Mouse (Mus musculus) limb, embryonic 13.5 days (tissue): ENCODE results near the gene Cd180. TPM values are rescaled to one million over a fixed set of nuclear protein-coding genes. Genes with fewer than 3 reads are reported as not detected.

Experiments used
- ATAC-seq: fragments of 200-750 bp; cut with Nextera tagmentation; 2 replicates; pipeline ENCODE4 v1.8.0; 2017; ENCODE audit warnings: low read depth, moderate number of reproducible peaks, moderate TSS enrichment; ENCODE audit not compliant: low FRiP score
- H3K27ac ChIP-seq: fragments of 300-500 bp; sonication (generic); 2 replicates; pipeline ENCODE4 v1.5.1; 2015; ENCODE audit warnings: inconsistent platforms, mild to moderate bottlenecking, moderate library complexity
- H3K27me3 ChIP-seq: fragments of 300-500 bp; sonication (generic); 2 replicates; pipeline ENCODE4 v1.6.1; 2015; ENCODE audit warnings: mild to moderate bottlenecking, inconsistent platforms
- H3K36me3 ChIP-seq: fragments of 300-500 bp; sonication (generic); 2 replicates; pipeline ENCODE4 v1.6.1; 2015; ENCODE audit warnings: inconsistent platforms, mild to moderate bottlenecking, moderate library complexity
- H3K4me1 ChIP-seq: fragments of 300-500 bp; sonication (generic); 2 replicates; pipeline ENCODE4 v1.6.1; 2015; ENCODE audit warnings: inconsistent platforms
- H3K4me2 ChIP-seq: fragments of 300-500 bp; sonication (generic); replicated peaks from 2 replicates; pipeline ENCODE4 v1.6.1; 2015; ENCODE audit warnings: inconsistent platforms, mild to moderate bottlenecking, moderate library complexity
- H3K4me3 ChIP-seq: fragments of 300-500 bp; sonication (generic); 2 replicates; pipeline ENCODE4 v1.5.1; 2015; ENCODE audit warnings: moderate library complexity, mild to moderate bottlenecking, inconsistent platforms
- H3K9ac ChIP-seq: fragments of 300-500 bp; sonication (generic); 2 replicates; pipeline ENCODE4 v1.6.1; 2015; ENCODE audit warnings: mild to moderate bottlenecking, inconsistent platforms
- H3K9me3 ChIP-seq: fragments of 300-500 bp; sonication (generic); 2 replicates; pipeline ENCODE4 v1.6.1; 2016; ENCODE audit warnings: inconsistent platforms
- WGBS: fragments of 180-500 bp; shearing (Covaris S2); methylation state at CpG from one replicate; pipeline ENCODE4 v1.1.7; 2015; 5-methylcytosine and 5-hydroxymethylcytosine counted together
- polyA plus RNA-seq: library from polyadenylated mRNA; unstranded; fragments of >200 nt; fragmentation: Nextera tagmentation; extraction: Ambion mirVana; gene quantifications from 2 replicates; pipeline ENCODE4 v1.2.1, GENCODE M21; 2015

Cd180 gene
- polyA plus RNA-seq, 1 experiment from 2014 or later = 0.64 TPM

DNA sequence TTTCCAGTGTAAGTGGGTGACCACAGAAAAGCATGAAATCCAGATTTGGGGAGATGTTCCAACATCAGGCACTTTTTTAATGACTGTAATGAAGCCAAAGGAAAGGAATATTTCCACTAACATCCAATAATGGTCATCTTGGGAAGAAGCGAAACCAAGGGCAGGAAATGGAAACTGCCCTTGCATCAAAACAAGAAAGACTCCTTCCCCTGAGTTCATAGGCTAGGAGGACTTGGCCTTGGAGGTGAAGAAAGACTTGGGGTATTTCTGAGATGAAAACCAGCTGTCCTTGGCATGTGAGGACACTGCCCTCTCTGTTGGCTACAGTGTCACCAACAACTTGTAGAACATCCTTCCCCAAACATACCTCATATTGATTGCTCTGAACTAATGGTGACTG, 5.2 kb upstream of the Cd180 start:
- 88% methylated on average over 1 of the region's 1 CpGs for WGBS
- H3K4me2 ChIP-seq = no peak overlapping the region

DNA sequence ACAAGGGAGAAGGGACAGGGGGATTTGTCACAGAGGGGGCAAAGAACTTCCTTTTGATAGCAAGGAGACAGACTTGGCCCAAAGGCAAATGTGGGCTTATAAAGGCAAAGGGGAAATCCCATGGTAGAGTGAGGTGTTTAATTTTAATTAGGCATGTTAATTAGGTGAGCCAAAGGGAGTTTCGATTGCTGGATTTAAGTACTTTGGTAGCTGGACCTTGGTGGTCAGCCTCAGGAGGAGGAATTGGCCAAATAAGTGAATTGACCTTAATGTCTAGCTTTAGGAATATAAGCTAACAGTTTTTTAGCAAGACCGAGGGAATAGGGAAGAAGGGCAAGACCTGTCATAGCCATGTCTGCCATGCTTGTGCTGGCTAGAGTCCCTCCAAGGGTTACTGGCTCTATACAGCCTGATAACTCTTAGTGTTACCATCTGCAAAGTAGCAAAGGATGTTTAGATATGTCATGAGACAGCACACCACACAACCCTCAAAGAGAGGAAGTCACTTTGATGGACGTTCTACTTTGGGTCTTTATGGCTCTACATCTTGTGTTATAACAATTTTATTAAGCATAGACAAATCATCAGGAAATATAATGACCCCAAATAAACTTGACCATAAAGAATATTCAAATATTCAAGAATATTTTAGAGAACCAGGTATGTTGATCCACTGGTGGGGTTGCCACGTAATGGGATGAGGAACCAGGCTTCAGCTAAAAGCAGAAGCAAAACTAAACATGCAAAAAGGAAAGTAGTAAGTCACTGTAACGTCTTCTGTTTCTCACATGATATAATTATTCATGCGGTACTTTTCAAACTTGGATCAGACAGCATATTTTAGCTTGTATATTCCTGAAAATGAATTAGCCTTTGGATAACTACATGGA, 3.9 kb upstream of the Cd180 start:
- Histone ChIP-seq H3K4me3 (no peak overlapping the region), H3K36me3 (no peaks in the 10 kb centered on the region), H3K9ac (no peak overlapping the region), H3K4me2 (no peak overlapping the region), H3K27ac (no peak overlapping the region), H3K4me1 (no peaks in the 10 kb centered on the region), H3K9me3 (no peaks in the 10 kb centered on the region), H3K27me3 (no peaks in the 10 kb centered on the region)
- WGBS = 79% methylated on average over 6 of the region's 6 CpGs
- no peak for ATAC-seq

More for the DNA sequence above, 5.2 kb upstream of the Cd180 start:
- H3K4me1 ChIP-seq = no peaks in the 10 kb centered on the region
- no peaks in the 10 kb centered on the region for H3K27me3 ChIP-seq
- ATAC-seq = no peak
- H3K27ac ChIP-seq = no peak overlapping the region
- H3K9me3 ChIP-seq = no peaks in the 10 kb centered on the region
- H3K36me3 ChIP-seq = no peaks in the 10 kb centered on the region
- no peak overlapping the region for H3K9ac ChIP-seq
- no peak overlapping the region for H3K4me3 ChIP-seq

DNA sequence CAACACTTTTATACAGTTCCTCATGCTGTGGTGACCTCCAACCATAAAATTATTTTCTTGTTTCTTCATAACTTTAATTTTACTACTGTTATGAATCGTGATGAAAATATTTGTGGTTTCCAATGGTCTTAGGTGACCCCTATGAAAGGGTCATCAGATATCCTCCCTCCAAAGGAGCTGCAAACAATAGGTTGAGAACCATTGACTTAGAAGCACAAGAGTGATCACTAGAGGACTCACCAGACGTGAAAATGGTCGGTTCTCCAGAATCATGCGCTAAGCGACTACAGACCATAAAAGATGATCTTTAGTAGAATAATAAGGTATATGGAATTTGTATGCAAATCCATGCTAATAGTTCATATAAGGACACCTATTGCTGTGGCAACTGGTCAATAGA, 3.2 kb upstream of the Cd180 start:
- Histone ChIP-seq H3K27ac (no peak overlapping the region), H3K4me3 (no peak overlapping the region), H3K36me3 (no peaks in the 10 kb centered on the region), H3K4me2 (no peak overlapping the region), H3K9me3 (no peaks in the 10 kb centered on the region), H3K4me1 (no peaks in the 10 kb centered on the region), H3K27me3 (no peaks in the 10 kb centered on the region), H3K9ac (no peak overlapping the region)
- ATAC-seq = no peak
- 83% methylated on average over 5 of the region's 5 CpGs for WGBS

DNA sequence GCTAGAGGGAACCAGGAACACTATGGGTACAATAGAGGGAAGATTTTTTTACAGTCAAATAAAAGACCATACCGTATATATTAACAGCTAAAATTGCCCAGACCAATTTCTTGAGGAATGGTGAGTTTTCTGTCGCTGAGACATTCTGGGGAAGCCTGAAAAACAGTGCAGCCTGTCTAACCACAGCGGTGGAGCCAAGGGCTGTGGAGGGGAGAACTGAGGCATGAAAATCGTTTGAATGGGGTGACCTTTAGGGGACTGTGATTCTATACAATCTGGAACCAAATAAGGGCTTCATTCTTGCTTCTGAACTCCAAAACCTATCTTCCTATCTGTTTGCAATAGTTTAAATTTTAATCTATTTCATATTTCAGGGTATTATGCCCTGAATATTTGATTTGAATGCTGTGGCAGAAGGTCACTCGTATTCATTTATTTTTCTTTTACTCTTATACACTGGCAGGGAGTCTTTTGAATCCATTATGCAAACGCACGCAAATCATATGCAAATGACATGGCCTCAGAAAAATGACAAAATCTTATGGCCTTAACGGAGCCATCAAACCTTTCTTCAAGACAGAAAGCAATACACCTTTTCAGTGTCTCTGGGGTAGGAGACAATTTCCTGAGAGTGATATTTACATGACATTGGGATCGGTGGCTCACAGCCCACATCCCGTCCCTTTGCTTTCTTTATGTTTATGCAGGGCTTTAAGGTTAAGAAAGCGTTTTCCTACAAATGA, 1.8 kb upstream of the Cd180 start:
- H3K4me2 ChIP-seq = no peak overlapping the region
- no peaks in the 10 kb centered on the region for H3K36me3 ChIP-seq
- WGBS = 76% methylated on average over 11 of the region's 11 CpGs
- no peak for ATAC-seq
- no peak overlapping the region for H3K27ac ChIP-seq
- H3K4me1 ChIP-seq = no peaks in the 10 kb centered on the region
- H3K4me3 ChIP-seq = no peak overlapping the region
- H3K27me3 ChIP-seq = no peaks in the 10 kb centered on the region
- H3K9me3 ChIP-seq = no peaks in the 10 kb centered on the region
- H3K9ac ChIP-seq = no peak overlapping the region

DNA sequence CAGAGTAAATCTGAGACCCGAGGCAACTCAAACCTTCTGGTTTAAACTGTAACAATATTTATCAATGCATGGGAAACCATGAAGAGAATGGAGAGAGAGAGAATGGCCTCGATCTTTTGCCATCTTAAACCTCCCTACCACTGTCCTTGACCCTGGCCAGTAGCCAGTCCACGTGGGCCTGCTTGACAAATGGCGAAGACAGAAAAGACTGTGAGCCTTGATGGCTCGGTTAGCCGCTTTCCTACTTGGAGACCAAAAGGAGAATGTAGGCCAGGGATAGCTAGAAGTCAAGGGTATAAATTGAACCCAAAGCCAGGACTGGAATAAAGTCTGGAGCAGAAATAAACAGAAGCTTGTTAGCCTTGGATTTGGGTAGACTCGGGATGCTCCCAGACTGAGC, 796 bp downstream of the Cd180 start:
- H3K9me3 ChIP-seq = no peaks in the 10 kb centered on the region
- H3K27me3 ChIP-seq = no peaks in the 10 kb centered on the region
- H3K27ac ChIP-seq = no peak overlapping the region
- no peak overlapping the region for H3K4me2 ChIP-seq
- WGBS = 93% methylated on average over 7 of the region's 7 CpGs
- H3K9ac ChIP-seq = no peak overlapping the region
- H3K36me3 ChIP-seq = no peaks in the 10 kb centered on the region
- H3K4me3 ChIP-seq = no peak overlapping the region
- peaks cover 12% of the 10 kb centered on the region for H3K4me1 ChIP-seq
- ATAC-seq = no peak

DNA sequence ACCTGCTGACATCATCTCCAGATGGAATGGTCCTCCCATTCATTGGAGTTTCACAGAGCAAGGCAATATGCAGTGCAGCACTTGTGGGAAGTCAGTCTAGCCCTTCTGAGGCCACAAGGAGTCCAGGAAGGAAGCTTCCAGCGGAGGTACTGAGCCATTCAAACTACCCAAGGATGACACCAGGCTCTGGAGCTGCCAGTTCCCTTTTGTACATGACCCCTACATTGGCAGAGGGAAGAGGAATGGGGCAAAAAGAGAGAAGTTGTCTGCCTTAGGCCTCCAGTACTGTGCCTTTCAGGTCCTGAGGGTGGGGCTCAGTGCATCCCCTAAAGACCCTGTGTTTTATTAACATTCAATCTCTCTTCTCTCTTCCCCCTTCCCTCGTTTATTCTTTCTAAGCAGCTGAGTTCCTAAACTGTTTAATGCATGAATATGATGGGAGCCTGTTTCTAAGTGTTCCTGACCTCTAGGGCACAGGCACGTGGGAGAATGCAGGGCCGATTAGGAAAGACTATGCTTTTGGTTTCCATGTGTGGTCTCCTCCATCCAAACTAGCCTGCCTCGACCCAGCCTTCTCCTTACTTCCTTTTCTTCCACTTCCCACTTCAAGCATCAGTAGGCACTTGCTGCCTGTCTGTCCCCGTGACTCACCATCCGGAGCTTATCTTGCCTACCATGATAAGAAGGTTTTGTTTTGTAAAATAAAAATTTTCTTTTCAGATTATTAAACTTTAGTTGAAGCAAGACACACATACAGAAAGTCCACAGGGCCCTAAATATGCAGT, 2.0 kb downstream of the Cd180 start:
- H3K4me1 ChIP-seq = peaks cover 12% of the 10 kb centered on the region
- no peaks in the 10 kb centered on the region for H3K27me3 ChIP-seq
- ATAC-seq = no peak
- 73% methylated on average over 7 of the region's 7 CpGs for WGBS
- H3K9me3 ChIP-seq = no peaks in the 10 kb centered on the region
- no peak overlapping the region for H3K9ac ChIP-seq
- no peak overlapping the region for H3K27ac ChIP-seq
- H3K4me3 ChIP-seq = no peak overlapping the region
- H3K4me2 ChIP-seq = no peak overlapping the region
- no peaks in the 10 kb centered on the region for H3K36me3 ChIP-seq

DNA sequence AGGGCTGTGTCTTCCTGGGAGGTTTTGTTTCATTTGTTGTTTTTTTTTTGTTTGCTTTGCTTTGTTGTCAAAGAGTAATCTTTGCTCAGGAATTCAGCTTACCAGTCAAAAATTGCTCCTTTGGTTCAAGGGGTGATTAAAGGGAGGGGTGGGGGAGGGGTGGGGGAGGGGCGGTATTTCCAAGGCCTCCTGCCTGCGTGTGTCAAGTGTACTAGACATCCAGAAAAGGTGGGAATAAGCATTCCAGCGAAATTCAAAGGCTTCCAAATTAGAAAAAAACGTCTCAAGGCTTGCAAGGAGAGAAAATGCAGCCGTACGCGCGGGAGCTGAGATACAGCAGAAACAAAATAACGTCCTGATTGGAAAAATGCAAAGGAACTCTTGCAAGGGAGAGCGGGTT, 5.0 kb downstream of the Cd180 start:
- Histone ChIP-seq H3K9ac (no peak overlapping the region; the same call in 1 of the 2 replicates), H3K36me3 (no peaks in the 10 kb centered on the region), H3K4me1 (peaks cover 12% of the 10 kb centered on the region), H3K27ac (no peak overlapping the region), H3K27me3 (no peaks in the 10 kb centered on the region), H3K4me2 (peak overlapping the region; percentile 48), H3K9me3 (no peaks in the 10 kb centered on the region), H3K4me3 (no peak overlapping the region)
- ATAC-seq = no peak
- WGBS = 38% methylated on average over 10 of the region's 10 CpGs

DNA sequence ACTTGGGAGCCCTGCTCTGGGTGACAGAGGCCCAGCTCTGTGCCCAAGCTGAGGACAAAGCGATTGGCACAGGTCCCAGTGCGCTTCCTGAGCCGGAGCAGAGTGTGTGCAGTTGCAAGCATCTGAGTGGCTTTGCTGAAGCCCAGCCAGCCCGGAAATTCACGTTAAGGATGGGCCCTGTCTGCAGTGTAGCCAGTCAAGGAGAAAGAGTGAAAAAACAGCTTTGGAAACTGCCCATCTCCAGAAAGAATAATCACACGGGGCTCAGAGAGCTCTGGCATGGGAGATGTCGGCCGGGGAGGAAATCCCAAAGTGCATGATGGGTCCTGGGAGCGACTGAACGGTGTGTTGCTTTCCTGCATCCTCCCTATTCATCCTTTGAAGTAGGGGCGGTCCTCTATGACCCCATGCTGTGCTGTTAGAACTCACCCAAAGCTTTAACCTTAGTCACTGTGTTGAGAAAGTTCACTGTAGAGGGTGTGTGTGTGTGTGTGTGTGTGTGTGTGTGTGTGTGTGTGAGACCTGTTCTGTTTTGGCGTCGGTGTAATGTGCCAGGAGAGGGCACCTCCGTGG, 5.5 kb downstream of the Cd180 start:
- no peak overlapping the region for H3K4me3 ChIP-seq
- no peaks in the 10 kb centered on the region for H3K27me3 ChIP-seq
- ATAC-seq = no peak; the same call in 1 of the 2 replicates
- no peaks in the 10 kb centered on the region for H3K36me3 ChIP-seq
- no peaks in the 10 kb centered on the region for H3K9me3 ChIP-seq
- peaks cover 12% of the 10 kb centered on the region for H3K4me1 ChIP-seq
- no peak overlapping the region; the same call in 1 of the 2 replicates for H3K27ac ChIP-seq
- H3K9ac ChIP-seq = no peak overlapping the region; the same call in 1 of the 2 replicates
- peak overlapping the region; percentile 48 for H3K4me2 ChIP-seq
- 49% methylated on average over 14 of the region's 14 CpGs for WGBS

DNA sequence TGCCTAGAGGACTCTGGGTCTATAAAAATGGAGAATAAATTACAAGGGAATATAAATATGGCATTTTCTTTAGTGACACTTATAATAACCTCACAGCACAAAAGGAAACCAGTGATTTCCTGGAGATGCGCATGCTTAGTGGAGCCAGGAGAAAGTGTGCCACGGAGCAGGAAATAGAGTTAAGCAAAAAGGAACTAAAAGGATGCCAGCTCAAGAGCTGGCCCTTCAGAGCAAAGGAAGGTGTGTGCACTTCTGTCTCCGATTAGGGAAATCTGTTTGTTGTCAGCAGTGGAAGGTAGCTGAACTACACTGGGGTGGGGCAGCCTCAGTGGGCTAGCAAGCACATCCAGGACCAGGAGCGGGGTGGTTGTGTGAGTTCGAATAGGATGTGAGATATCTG, 6.8 kb downstream of the Cd180 start:
- Histone ChIP-seq H3K4me3 (no peak overlapping the region), H3K36me3 (no peaks in the 10 kb centered on the region), H3K27ac (no peak overlapping the region), H3K9ac (no peak overlapping the region), H3K4me1 (peaks cover 12% of the 10 kb centered on the region), H3K9me3 (no peaks in the 10 kb centered on the region), H3K4me2 (no peak overlapping the region), H3K27me3 (no peaks in the 10 kb centered on the region)
- WGBS = 84% methylated on average over 5 of the region's 5 CpGs
- ATAC-seq = no peak

DNA sequence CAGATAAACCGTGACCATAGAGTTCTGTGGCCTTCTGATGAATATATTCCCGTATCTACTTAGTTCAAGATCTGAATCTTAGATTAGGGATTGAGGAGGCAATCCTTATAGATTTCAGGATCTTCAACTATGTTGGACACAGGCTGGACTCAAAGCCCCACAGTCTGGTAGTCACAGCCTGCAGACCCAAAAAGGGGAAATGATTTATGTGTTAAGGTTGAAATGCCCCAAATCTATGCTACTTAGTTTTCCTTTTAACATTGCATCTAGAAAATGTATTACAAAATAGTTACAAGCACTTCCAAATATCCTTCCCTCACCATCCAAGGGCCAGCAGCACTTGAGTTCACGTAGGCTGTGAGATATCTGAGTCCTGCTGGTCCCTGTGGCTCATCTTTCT, 7.4 kb downstream of the Cd180 start:
- no peak overlapping the region for H3K4me2 ChIP-seq
- 86% methylated on average over 3 of the region's 3 CpGs for WGBS
- H3K9me3 ChIP-seq = no peaks in the 10 kb centered on the region
- H3K4me3 ChIP-seq = no peak overlapping the region
- no peak for ATAC-seq
- peaks cover 12% of the 10 kb centered on the region for H3K4me1 ChIP-seq
- no peak overlapping the region for H3K27ac ChIP-seq
- no peaks in the 10 kb centered on the region for H3K36me3 ChIP-seq
- no peaks in the 10 kb centered on the region for H3K27me3 ChIP-seq
- H3K9ac ChIP-seq = no peak overlapping the region

DNA sequence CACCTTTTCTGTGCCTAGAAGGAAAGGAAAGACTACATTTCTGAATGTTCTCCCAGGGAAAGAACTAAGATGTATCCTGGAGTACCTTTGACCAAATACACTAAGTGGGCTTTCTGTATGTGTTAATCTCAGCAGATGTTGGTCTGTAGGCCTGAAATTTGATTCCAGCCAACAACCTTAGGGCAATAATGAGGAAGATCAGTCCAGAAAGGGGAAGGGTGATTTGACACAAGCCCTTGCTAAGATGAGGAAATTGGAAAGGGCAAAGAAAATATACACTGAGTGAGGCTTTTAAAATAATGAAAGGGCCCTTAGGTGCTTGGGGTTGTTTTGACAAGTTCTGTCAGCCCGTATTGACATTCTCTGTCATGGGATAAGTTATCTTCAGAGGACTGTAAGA, 23.6 kb downstream of the Cd180 start:
- Histone ChIP-seq H3K4me3 (no peak overlapping the region), H3K4me1 (no peaks in the 10 kb centered on the region), H3K27me3 (no peaks in the 10 kb centered on the region), H3K4me2 (no peak overlapping the region), H3K9me3 (no peaks in the 10 kb centered on the region), H3K9ac (no peak overlapping the region), H3K27ac (no peak overlapping the region), H3K36me3 (no peaks in the 10 kb centered on the region)
- 77% methylated on average over 1 of the region's 1 CpGs for WGBS
- ATAC-seq = no peak

DNA sequence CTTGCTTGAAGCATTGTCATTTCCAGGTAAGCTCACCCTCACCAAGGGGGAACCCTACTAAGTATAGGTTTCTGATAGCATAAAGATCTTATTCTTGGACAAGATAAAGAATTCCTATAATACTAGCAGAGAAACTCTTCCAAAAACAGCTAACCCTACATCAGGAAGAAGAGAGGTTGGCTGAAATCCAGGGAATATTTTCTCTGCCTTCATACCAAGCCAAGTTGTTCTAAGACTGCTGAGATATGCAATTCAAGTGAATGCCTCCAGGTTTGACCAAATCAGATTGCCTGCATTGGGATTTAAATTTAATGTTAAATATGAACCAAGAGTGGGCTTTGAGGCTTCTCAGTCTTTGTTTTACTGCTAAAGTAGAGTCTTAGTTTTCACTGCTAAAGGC, 32.1 kb downstream of the Cd180 start:
- Histone ChIP-seq H3K27me3 (no peaks in the 10 kb centered on the region), H3K9ac (no peak overlapping the region), H3K27ac (no peak overlapping the region), H3K4me3 (no peak overlapping the region), H3K4me2 (no peak overlapping the region), H3K9me3 (no peaks in the 10 kb centered on the region), H3K4me1 (no peaks in the 10 kb centered on the region), H3K36me3 (no peaks in the 10 kb centered on the region)
- no peak for ATAC-seq
